Mouse (Mus musculus): ENCODE measurements around the gene Nsmce4a.

DNA sequence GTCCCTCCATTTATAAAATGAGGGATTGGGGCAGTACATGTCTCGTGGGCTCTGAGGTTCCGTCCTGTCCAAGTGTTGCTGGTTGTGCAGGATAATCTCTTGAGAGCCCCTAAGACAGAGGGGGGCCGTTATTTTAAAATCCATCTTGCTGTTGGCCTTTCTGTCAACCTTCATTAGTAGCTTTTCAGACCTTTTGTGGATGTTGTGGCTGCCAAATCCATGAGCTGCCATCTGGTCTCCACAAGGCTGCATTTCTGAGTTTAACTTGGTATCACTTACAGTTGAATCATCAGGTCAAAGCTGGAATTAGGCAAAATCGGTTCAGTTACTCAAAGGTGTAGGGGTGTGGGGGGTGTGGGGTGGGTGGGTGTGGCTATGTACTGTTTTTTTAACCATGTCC is 19.6 kb downstream of the Nsmce4a start:
- TF ChIP-seq HCFC1 (IDR thresholded peaks at IDR 0.05; ENCODE audit: low read depth, low read length) = no peak
- no peak for TF ChIP-seq USF1 (IDR thresholded peaks at IDR 0.05; ENCODE audit: low read depth, low read length)
- no peak for TF ChIP-seq EP300 (IDR thresholded peaks at IDR 0.05; ENCODE audit: low read depth in 1 of 2, low read length in 2 of 2)
- no peak for TF ChIP-seq POLR2A (IDR thresholded peaks at IDR 0.05; ENCODE audit: control insufficient read depth in 1 of 2, insufficient read depth in 1 of 2, low read depth in 1 of 2, low read length in 2 of 2, poor library complexity in 1 of 2)

All from MEL (cell line).